Mouse (Mus musculus): ENCODE measurements around the gene Slc11a1. TPM values are rescaled to one million over a fixed set of nuclear protein-coding genes. Genes with fewer than 3 reads are reported as not detected.

Slc11a1 gene
- polyA plus RNA-seq, 1 experiment from 2014 or later: 6.1 TPM

GRCm38 (mm10) chr1:74386714-74387385, 11.9 kb downstream of the Slc11a1 start:
- H3K4me1 ChIP-seq (ENCODE audit: control insufficient read depth, insufficient read depth, low read length): peaks cover 19% of the 10 kb centered on the region; the same call in 1 of the 2 replicates
- ATAC-seq (ENCODE audit: insufficient number of reproducible peaks, insufficient read depth, low FRiP score, low read depth): peak; percentile 87
- peak overlapping the region; percentile 99 for H3K27ac ChIP-seq (ENCODE audit: low read length)
- peak overlapping the region; percentile 35 for H3K4me3 ChIP-seq (ENCODE audit: low read depth, low read length)
- WGBS: under 1% methylated on average over 26 of the region's 26 CpGs
- peak overlapping the region; percentile 43 for H3K4me2 ChIP-seq (replicated peaks; ENCODE audit: low read depth, low read length)
- no peaks in the 10 kb centered on the region for H3K9me3 ChIP-seq (ENCODE audit: control insufficient read depth, low read depth, low read length)
- no peaks in the 10 kb centered on the region for H3K27me3 ChIP-seq (ENCODE audit: control insufficient read depth, insufficient read depth, low read length)
- peak overlapping the region; percentile 50 for H3K9ac ChIP-seq (replicated peaks; ENCODE audit: low read depth, low read length)
- no peaks in the 10 kb centered on the region for H3K36me3 ChIP-seq (ENCODE audit: control insufficient read depth, insufficient read depth, low read length)

GRCm38 (mm10) chr1:74387386-74387988, 12.5 kb downstream of the Slc11a1 start:
- WGBS: 51% methylated on average over 15 of the region's 15 CpGs
- H3K27me3 ChIP-seq (ENCODE audit: control insufficient read depth, insufficient read depth, low read length): no peaks in the 10 kb centered on the region
- no peaks in the 10 kb centered on the region for H3K36me3 ChIP-seq (ENCODE audit: control insufficient read depth, insufficient read depth, low read length)
- peaks cover 21% of the 10 kb centered on the region; the same call in 1 of the 2 replicates for H3K4me1 ChIP-seq (ENCODE audit: control insufficient read depth, insufficient read depth, low read length)
- H3K9ac ChIP-seq (replicated peaks; ENCODE audit: low read depth, low read length): peak overlapping the region; percentile 50; the same call in 1 of the 2 replicates
- H3K9me3 ChIP-seq (ENCODE audit: control insufficient read depth, low read depth, low read length): no peaks in the 10 kb centered on the region
- ATAC-seq (ENCODE audit: insufficient number of reproducible peaks, insufficient read depth, low FRiP score, low read depth): no peak
- H3K4me3 ChIP-seq (ENCODE audit: low read depth, low read length): peak overlapping the region; percentile 35
- peak overlapping the region; percentile 99 for H3K27ac ChIP-seq (ENCODE audit: low read length)
- H3K4me2 ChIP-seq (replicated peaks; ENCODE audit: low read depth, low read length): peak overlapping the region; percentile 43

- no peak for ATAC-seq (ENCODE audit: insufficient number of reproducible peaks, insufficient read depth, low FRiP score, low read depth)
Observed at GRCm38 (mm10) chr1:74388398-74388920, 13.5 kb downstream of the Slc11a1 start.

GRCm38 (mm10) chr1:74389831-74390286, 14.9 kb downstream of the Slc11a1 start:
- no peaks in the 10 kb centered on the region for H3K27me3 ChIP-seq (ENCODE audit: control insufficient read depth, insufficient read depth, low read length)

More at GRCm38 (mm10) chr1:74388398-74388920, 13.5 kb downstream of the Slc11a1 start:
- WGBS: 82% methylated on average over 7 of the region's 7 CpGs
- no peak overlapping the region for H3K4me2 ChIP-seq (replicated peaks; ENCODE audit: low read depth, low read length)
- H3K36me3 ChIP-seq (ENCODE audit: control insufficient read depth, insufficient read depth, low read length): peaks cover under 1% of the 10 kb centered on the region; the same call in 1 of the 2 replicates
- peaks cover 29% of the 10 kb centered on the region; the same call in 1 of the 2 replicates for H3K4me1 ChIP-seq (ENCODE audit: control insufficient read depth, insufficient read depth, low read length)
- H3K27me3 ChIP-seq (ENCODE audit: control insufficient read depth, insufficient read depth, low read length): no peaks in the 10 kb centered on the region
- H3K9ac ChIP-seq (replicated peaks; ENCODE audit: low read depth, low read length): no peak overlapping the region
- no peak overlapping the region for H3K4me3 ChIP-seq (ENCODE audit: low read depth, low read length)
- no peak overlapping the region for H3K27ac ChIP-seq (ENCODE audit: low read length)
- H3K9me3 ChIP-seq (ENCODE audit: control insufficient read depth, low read depth, low read length): no peaks in the 10 kb centered on the region

GRCm38 (mm10) chr1:74390287-74390906, 15.4 kb downstream of the Slc11a1 start:
- Histone ChIP-seq H3K9ac (replicated peaks; ENCODE audit: low read depth, low read length) (peak overlapping the region; percentile 26), H3K4me2 (replicated peaks; ENCODE audit: low read depth, low read length) (peak overlapping the region; percentile 42), H3K27ac (ENCODE audit: low read length) (peak overlapping the region; percentile 99), H3K9me3 (ENCODE audit: control insufficient read depth, low read depth, low read length) (no peaks in the 10 kb centered on the region), H3K4me1 (ENCODE audit: control insufficient read depth, insufficient read depth, low read length) (peaks cover 33% of the 10 kb centered on the region; the same call in 1 of the 2 replicates), H3K4me3 (ENCODE audit: low read depth, low read length) (peak overlapping the region; percentile 95), H3K36me3 (ENCODE audit: control insufficient read depth, insufficient read depth, low read length) (peaks cover 20% of the 10 kb centered on the region), H3K27me3 (ENCODE audit: control insufficient read depth, insufficient read depth, low read length) (no peaks in the 10 kb centered on the region)
- ATAC-seq (ENCODE audit: insufficient number of reproducible peaks, insufficient read depth, low FRiP score, low read depth): no peak
- 9% methylated on average over 21 of the region's 21 CpGs for WGBS

More at GRCm38 (mm10) chr1:74389831-74390286, 14.9 kb downstream of the Slc11a1 start:
- Histone ChIP-seq H3K27ac (ENCODE audit: low read length) (peak overlapping the region; percentile 99), H3K4me3 (ENCODE audit: low read depth, low read length) (peak overlapping the region; percentile 95; the same call in 1 of the 2 replicates), H3K9me3 (ENCODE audit: control insufficient read depth, low read depth, low read length) (no peaks in the 10 kb centered on the region), H3K4me2 (replicated peaks; ENCODE audit: low read depth, low read length) (peak overlapping the region; percentile 42), H3K4me1 (ENCODE audit: control insufficient read depth, insufficient read depth, low read length) (peaks cover 33% of the 10 kb centered on the region; the same call in 1 of the 2 replicates), H3K9ac (replicated peaks; ENCODE audit: low read depth, low read length) (peak overlapping the region; percentile 26), H3K36me3 (ENCODE audit: control insufficient read depth, insufficient read depth, low read length) (peaks cover 14% of the 10 kb centered on the region)
- no peak for ATAC-seq (ENCODE audit: insufficient number of reproducible peaks, insufficient read depth, low FRiP score, low read depth)
- 5% methylated on average over 29 of the region's 29 CpGs for WGBS

- 3% methylated on average over 49 of the region's 51 CpGs for WGBS
- H3K27ac ChIP-seq (ENCODE audit: low read length): peak within 1 kb of the TSS; percentile 99
- H3K4me3 ChIP-seq (ENCODE audit: low read depth, low read length): peak within 1 kb of the TSS; percentile 95
- peaks cover 21% of the 10 kb centered on the region for H3K36me3 ChIP-seq (ENCODE audit: control insufficient read depth, insufficient read depth, low read length)
- H3K4me2 ChIP-seq (replicated peaks; ENCODE audit: low read depth, low read length): peak within 1 kb of the TSS; percentile 92
- peaks cover 33% of the 10 kb centered on the region; the same call in 1 of the 2 replicates for H3K4me1 ChIP-seq (ENCODE audit: control insufficient read depth, insufficient read depth, low read length)
- no peaks in the 10 kb centered on the region for H3K27me3 ChIP-seq (ENCODE audit: control insufficient read depth, insufficient read depth, low read length)
- H3K9me3 ChIP-seq (ENCODE audit: control insufficient read depth, low read depth, low read length): no peaks in the 10 kb centered on the region
- H3K9ac ChIP-seq (replicated peaks; ENCODE audit: low read depth, low read length): peak within 1 kb of the TSS; percentile 99
- peak; percentile 78 for ATAC-seq (ENCODE audit: insufficient number of reproducible peaks, insufficient read depth, low FRiP score, low read depth)
Observed at GRCm38 (mm10) chr1:74390924-74391748, 16.1 kb downstream of the Slc11a1 start, which contains the start of gene Ctdsp1. TSS of gene Ctdsp1 (plus strand) at chr1:74391509.

GRCm38 (mm10) chr1:74391844-74392441, 16.9 kb downstream of the Slc11a1 start:
- Histone ChIP-seq H3K4me3 (ENCODE audit: low read depth, low read length) (peak overlapping the region; percentile 95), H3K27ac (ENCODE audit: low read length) (peak overlapping the region; percentile 99), H3K36me3 (ENCODE audit: control insufficient read depth, insufficient read depth, low read length) (peaks cover 21% of the 10 kb centered on the region), H3K27me3 (ENCODE audit: control insufficient read depth, insufficient read depth, low read length) (no peaks in the 10 kb centered on the region), H3K4me2 (replicated peaks; ENCODE audit: low read depth, low read length) (peak overlapping the region; percentile 92), H3K4me1 (ENCODE audit: control insufficient read depth, insufficient read depth, low read length) (peaks cover 33% of the 10 kb centered on the region; the same call in 1 of the 2 replicates), H3K9me3 (ENCODE audit: control insufficient read depth, low read depth, low read length) (no peaks in the 10 kb centered on the region), H3K9ac (replicated peaks; ENCODE audit: low read depth, low read length) (peak overlapping the region; percentile 99)
- under 1% methylated on average over 53 of the region's 63 CpGs for WGBS
- ATAC-seq (ENCODE audit: insufficient number of reproducible peaks, insufficient read depth, low FRiP score, low read depth): peak; percentile 19; the same call in 1 of the 2 replicates
